17 mouse cellular contexts compared by ENCODE assay signal in genomic region chr10:82798312-82798933, GRCm38 (mm10). TPM values are rescaled to one million over a fixed set of nuclear protein-coding genes. Genes with fewer than 3 reads are reported as not detected.
A peak's percentile ranks its signal among the peaks of the same experiment; 100 is the strongest.
DNase-seq lines count a peak whose midpoint lies in the region; ATAC-seq and TF ChIP-seq lines count a peak whose summit lies in the region.
"Had no signal": no experiment of that assay in that cellular context is flagged by ENCODE, and none has a peak within 500 bp of the region (broad histone marks: within the 10 kb centered on the region; RNA-seq: fewer than 3 reads in every experiment).

No protein-coding gene starts in this region.

- H3K4me1 ChIP-seq in kidney, postnatal 0 days (replicated peaks; ENCODE audit: insufficient read depth, low read length), result no peaks in the 10 kb centered on the region
- peaks cover 6 to 11% of the 10 kb centered on the region in 2 experiments for H3K4me1 ChIP-seq in MEL (ENCODE audit: control insufficient read depth in 1 of 2, insufficient read depth in 2 of 2, low read length in 2 of 2)
- H3K4me1 ChIP-seq in lung, postnatal 0 days (ENCODE audit: insufficient read depth, low read depth, low read length), result peaks cover 12% of the 10 kb centered on the region; the same call in 1 of the 2 replicates

- no peak for TF ChIP-seq EP300 in MEL (IDR thresholded peaks at IDR 0.05; ENCODE audit: low read depth in 1 of 2, low read length in 2 of 2)
- TF ChIP-seq EP300 in lung, postnatal 0 days (IDR thresholded peaks at IDR 0.05), result no peak

- no peak overlapping the region for H3K4me3 ChIP-seq in kidney, postnatal 0 days (replicated peaks; ENCODE audit: low read depth, low read length)
- H3K4me3 ChIP-seq in MEL (ENCODE audit: control insufficient read depth in 1 of 2, insufficient read depth in 1 of 2, low read depth in 2 of 2, low read length in 2 of 2), result no peak overlapping the region
- H3K4me3 ChIP-seq in lung, postnatal 0 days (ENCODE audit: low read depth, low read length), result no peak overlapping the region
- H3K4me3 ChIP-seq: embryonic facial prominence, embryonic 15.5 days; forebrain, embryonic 12.5 days; gastrocnemius, adult 2 months; heart, adult 2 months; limb, embryonic 15.5 days had no signal

- H3K27me3 ChIP-seq in kidney, postnatal 0 days (ENCODE audit: insufficient read depth, low read length), result no peaks in the 10 kb centered on the region
- no peaks in the 10 kb centered on the region for H3K27me3 ChIP-seq in MEL (ENCODE audit: control insufficient read depth in 1 of 2, insufficient read depth in 2 of 2, low read length in 2 of 2)
- no peaks in the 10 kb centered on the region for H3K27me3 ChIP-seq in lung, postnatal 0 days (replicated peaks; ENCODE audit: insufficient read depth, low read length)
- H3K27me3 ChIP-seq: embryonic facial prominence, embryonic 15.5 days; forebrain, embryonic 12.5 days; limb, embryonic 15.5 days had no signal

- TF ChIP-seq RAD21 in MEL (IDR thresholded peaks at IDR 0.05; ENCODE audit: low read depth, low read length), result no peak; the same call in none of the 2 replicates

- no peaks in the 10 kb centered on the region for H3K36me3 ChIP-seq in kidney, postnatal 0 days (ENCODE audit: insufficient read depth, low read length)
- peaks cover 0 to 5% of the 10 kb centered on the region in 2 experiments; a peak in 2 of 4 replicates for H3K36me3 ChIP-seq in MEL (ENCODE audit: control insufficient read depth in 1 of 2, insufficient read depth in 2 of 2, low read length in 2 of 2)
- H3K36me3 ChIP-seq in lung, postnatal 0 days (ENCODE audit: insufficient read depth, low read length), result no peaks in the 10 kb centered on the region
- H3K36me3 ChIP-seq: embryonic facial prominence, embryonic 15.5 days; forebrain, embryonic 12.5 days; G1E; limb, embryonic 15.5 days had no signal

- peak; percentile 43 for TF ChIP-seq CTCF in kidney, postnatal 0 days (IDR thresholded peaks at IDR 0.05; ENCODE audit: low read depth)
- peak; percentile 6 to 35 (median 32); a peak in 4 of 6 replicates for TF ChIP-seq CTCF in MEL (IDR thresholded peaks at IDR 0.05 in 2 of 3, conservative IDR thresholded peaks at IDR 0.05 in 1 of 3; ENCODE audit: control insufficient read depth in 1 of 3, insufficient read depth in 1 of 3, low read depth in 2 of 3, low read length in 3 of 3, poor library complexity in 1 of 3, severe bottlenecking in 1 of 3)
- TF ChIP-seq CTCF in lung, postnatal 0 days (IDR thresholded peaks at IDR 0.05), result no peak

- no peak overlapping the region for H3K9ac ChIP-seq in kidney, postnatal 0 days (ENCODE audit: low read depth, low read length)
- H3K9ac ChIP-seq in MEL (ENCODE audit: control insufficient read depth, low read depth, low read length, poor library complexity, severe bottlenecking), result no peak overlapping the region
- H3K9ac ChIP-seq in lung, postnatal 0 days (replicated peaks; ENCODE audit: low read depth), result no peak overlapping the region
- H3K9ac ChIP-seq: embryonic facial prominence, embryonic 15.5 days; forebrain, embryonic 12.5 days; limb, embryonic 15.5 days had no signal

- H3K79me2 ChIP-seq in MEL (ENCODE audit: control insufficient read depth, insufficient read depth, low read length, poor library complexity), result no peaks in the 10 kb centered on the region

- H3K9me3 ChIP-seq in kidney, postnatal 0 days (replicated peaks; ENCODE audit: low read length), result no peaks in the 10 kb centered on the region
- H3K9me3 ChIP-seq in MEL (replicated peaks; ENCODE audit: insufficient read depth, low read length), result no peaks in the 10 kb centered on the region
- H3K9me3 ChIP-seq in lung, postnatal 0 days (ENCODE audit: low read length), result no peaks in the 10 kb centered on the region
- H3K9me3 ChIP-seq: embryonic facial prominence, embryonic 15.5 days; G1E; limb, embryonic 15.5 days had no signal

- no peak overlapping the region for H3K4me2 ChIP-seq in kidney, postnatal 0 days (ENCODE audit: low read length)
- H3K4me2 ChIP-seq in lung, postnatal 0 days (replicated peaks; ENCODE audit: low read depth, low read length), result no peak overlapping the region
- H3K4me2 ChIP-seq: embryonic facial prominence, embryonic 15.5 days; forebrain, embryonic 12.5 days; limb, embryonic 15.5 days had no signal

- intact Hi-C loops in left cerebral cortex, postnatal 4 days (cut with DNase I), result no loop called here

- H3K27ac ChIP-seq in kidney, postnatal 0 days, result no peak overlapping the region
- H3K27ac ChIP-seq in MEL (ENCODE audit: control insufficient read depth, low read depth, low read length), result no peak overlapping the region
- no peak overlapping the region for H3K27ac ChIP-seq in lung, postnatal 0 days (ENCODE audit: low read length)
- H3K27ac ChIP-seq: embryonic facial prominence, embryonic 15.5 days; forebrain, embryonic 12.5 days; gastrocnemius, adult 2 months; heart, adult 2 months; limb, embryonic 15.5 days had no signal

- no peak for TF ChIP-seq POLR2A in MEL (IDR thresholded peaks at IDR 0.05; ENCODE audit: control insufficient read depth in 1 of 2, insufficient read depth in 1 of 2, low read depth in 1 of 2, low read length in 2 of 2, poor library complexity in 1 of 2)

- 0 out of 2 replicates have a peak, but pooled peaks have one; percentile 57 for ATAC-seq in kidney, postnatal 0 days (replicated peaks; ENCODE audit: low FRiP score, low read depth)
- ATAC-seq in megakaryocyte progenitor cell, adult 5-6 weeks (replicated peaks; ENCODE audit: poor library complexity), result peak; percentile 38
- no peak for ATAC-seq in lung, postnatal 0 days

- 39% methylated on average over 11 of the region's 11 CpGs for WGBS in kidney, postnatal 0 days
- WGBS in lung, postnatal 0 days, result 29% methylated on average over 11 of the region's 11 CpGs

- no peak for DNase-seq in kidney, postnatal 0 days (ENCODE audit: low spot score)
- no peak for DNase-seq in kidney, adult 9 months
- DNase-seq in A20 (ENCODE audit: low read depth, low spot score), result peak; percentile 60
- no peak for DNase-seq in MEL (ENCODE audit: low read depth, low spot score)
- no peak for DNase-seq in left cerebral cortex, postnatal 4 days
- DNase-seq in MN1 (ENCODE audit: low spot score), result no peak
- no peak for DNase-seq in lung, postnatal 0 days (ENCODE audit: low spot score)
- DNase-seq: cerebellum, adult 18-20 months; gastrocnemius, adult 2 months; heart, adult 2 months; kidney, postnatal 4 days; midbrain, embryonic 14.5 days had no signal

TF ChIP-seq in MEL, 35 proteins besides CTCF, POLR2A, EP300 and RAD21:
- TF ChIP-seq NRF1 (IDR thresholded peaks at IDR 0.05; ENCODE audit: insufficient read depth, low read depth, low read length, poor library complexity, severe bottlenecking) (no peak), USF2 (IDR thresholded peaks at IDR 0.05; ENCODE audit: borderline replicate concordance in 1 of 2, insufficient read depth in 1 of 2, low read depth in 1 of 2, low read length in 2 of 2) (no peak), UBTF (IDR thresholded peaks at IDR 0.05; ENCODE audit: borderline replicate concordance, insufficient read depth, low read depth, low read length) (no peak)

RNA-seq across cellular contexts. Expression of gene Nfyb, which starts 34.5 kb away (rescaled TPM):
- polyA plus RNA-seq in kidney, postnatal 0 days (2015; fragmentation: Nextera tagmentation; extraction: Ambion mirVana), result 35.0 and 37.6 TPM in 2 replicates
- total RNA-seq in MEL (2012; rRNA removed), result 27.3 and 32.6 TPM in 2 replicates
- 10 to 100 TPM in 1 of 2 experiments, not detected in 1; 38.3 TPM for polyA plus RNA-seq in MEL (2012; ENCODE audit: insufficient read depth in 1 of 2, insufficient read length in 2 of 2, low read depth in 1 of 2, low replicate concordance in 2 of 2, missing spikeins in 1 of 2)
- 36.2 and 41.8 TPM in 2 replicates for total RNA-seq in megakaryocyte progenitor cell, adult 5-6 weeks (2015)
- 65.0 and 92.2 TPM in 2 replicates for total RNA-seq in megakaryocyte progenitor cell, adult 5-6 weeks (2017)
- total RNA-seq in left cerebral cortex, postnatal 4 days (2021), result 10 to 100 TPM; 50.6 to 54.3 TPM
- 21.5 and 28.2 TPM in 2 replicates for polyA plus RNA-seq in lung, postnatal 0 days (2015; fragmentation: Nextera tagmentation; extraction: Ambion mirVana)

RNA-seq across cellular contexts. Expression of gene Txnrd1, which starts 35.3 kb away (rescaled TPM):
- polyA plus RNA-seq in kidney, postnatal 0 days (2015; fragmentation: Nextera tagmentation; extraction: Ambion mirVana), result 70.9 and 73.8 TPM in 2 replicates
- total RNA-seq in MEL (2012; rRNA removed), result 91.6 and 102 TPM in 2 replicates
- polyA plus RNA-seq in MEL (2012; ENCODE audit: insufficient read depth in 1 of 2, insufficient read length in 2 of 2, low read depth in 1 of 2, low replicate concordance in 2 of 2, missing spikeins in 1 of 2), result 100 to 1,000 TPM in 1 of 2 experiments, not detected in 1; 127 TPM
- total RNA-seq in megakaryocyte progenitor cell, adult 5-6 weeks (2015), result 50.6 and 56.6 TPM in 2 replicates
- 96.0 and 102 TPM in 2 replicates for total RNA-seq in megakaryocyte progenitor cell, adult 5-6 weeks (2017)
- 10 to 100 TPM; 90.2 to 94.2 TPM for total RNA-seq in left cerebral cortex, postnatal 4 days (2021)
- polyA plus RNA-seq in lung, postnatal 0 days (2015; fragmentation: Nextera tagmentation; extraction: Ambion mirVana), result 34.6 and 40.0 TPM in 2 replicates
